Mouse (Mus musculus) heart, postnatal 4 days (tissue): ENCODE results near the gene Foxf1. TPM values are rescaled to one million over a fixed set of nuclear protein-coding genes. Genes with fewer than 3 reads are reported as not detected.
A peak's percentile ranks its signal among the peaks of the same experiment; 100 is the strongest.

Source experiments
- DNase-seq: peaks from one replicate; pipeline ENCODE4 v3.0.0; 2021
- microRNA-seq, 2 experiments: library from miRNA; unstranded; fragments of <30 nt; microRNA quantifications; one replicate each; pipeline ENCODE4 v1.2.0; 2021 to 2022
- total RNA-seq, 2 experiments: library from RNA; stranded (reverse); gene quantifications; 2 replicates each; pipeline ENCODE4 v1.2.3; 2021

Foxf1 gene
- total RNA-seq, 2 experiments from 2014 or later: 0.43 to 0.50 TPM

DNA sequence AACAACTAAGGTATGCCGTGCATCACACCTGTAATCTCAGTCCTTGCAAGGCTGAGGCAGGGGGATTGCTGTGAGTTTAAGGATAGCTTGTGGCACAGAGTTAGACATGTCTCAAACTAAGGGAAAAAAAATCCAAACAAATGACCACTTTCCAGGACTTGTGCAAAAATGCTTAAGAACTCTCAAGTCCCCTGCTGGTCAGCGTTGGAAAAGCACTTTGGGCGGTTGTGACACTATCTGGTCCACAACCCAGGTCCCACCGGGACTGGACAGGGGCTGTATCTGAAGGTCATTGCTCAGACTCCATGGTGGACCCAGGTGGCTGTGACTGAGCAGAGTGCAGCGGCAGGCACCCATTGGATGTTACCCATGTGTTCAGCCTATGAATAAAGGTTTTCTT is 46.3 kb downstream of the Foxf1 start:
- peak; percentile 62 for DNase-seq

GRCm38 (mm10) chr8:121132961-121133513 is 48.9 kb downstream of the Foxf1 start:
- no peak for DNase-seq

- no peak for DNase-seq
Observed at GRCm38 (mm10) chr8:121134102-121134501, 49.9 kb downstream of the Foxf1 start.

- DNase-seq: no peak
Observed at GRCm38 (mm10) chr8:121134512-121134911, 50.3 kb downstream of the Foxf1 start.

GRCm38 (mm10) chr8:121136856-121137255 is 52.7 kb downstream of the Foxf1 start:
- DNase-seq: no peak

Small RNA genes lying within 50 kb of the gene (microRNA-seq; reads per million reads assigned to microRNA genes)
- gene Gm27530: 0 reads per million in 2 experiments

Other genes starting within 250 kb of the Foxf1 start
- gene Mthfsd, start 24.0 kb downstream of the Foxf1 start, total RNA-seq: 10 to 100 TPM; 14.5 to 15.3 TPM
- 1 to 10 TPM; 8.7 to 8.9 TPM for gene Foxc2, start 31.8 kb downstream of the Foxf1 start, total RNA-seq
- under 1 TPM; 0.56 to 0.60 TPM for gene Foxl1, start 43.6 kb downstream of the Foxf1 start, total RNA-seq